Mouse (Mus musculus): ENCODE measurements around the gene Pgm2l1. TPM values are rescaled to one million over a fixed set of nuclear protein-coding genes. Genes with fewer than 3 reads are reported as not detected.
A peak's percentile ranks its signal among the peaks of the same experiment; 100 is the strongest.

Pgm2l1 gene
- polyA plus RNA-seq, 1 experiment from 2014 or later: 10.4 TPM

- ATAC-seq (ENCODE audit: insufficient read depth, low FRiP score, low TSS enrichment): no peak
- Histone ChIP-seq H3K9ac (ENCODE audit: low read length) (peak overlapping the region; percentile 41; the same call in 1 of the 2 replicates), H3K9me3 (ENCODE audit: control insufficient read depth, low read length) (no peaks in the 10 kb centered on the region), H3K4me1 (ENCODE audit: control insufficient read depth, insufficient read depth, low read length) (peaks cover 4% of the 10 kb centered on the region; the same call in 1 of the 2 replicates), H3K4me2 (ENCODE audit: low read depth) (no peak overlapping the region), H3K36me3 (ENCODE audit: control insufficient read depth, insufficient read depth, low read length) (no peaks in the 10 kb centered on the region), H3K27ac (ENCODE audit: low read depth, low read length) (0 out of 2 replicates have a peak overlapping the region, but pooled peaks have one; percentile 46), H3K4me3 (ENCODE audit: low read depth, low read length) (no peak overlapping the region), H3K27me3 (ENCODE audit: control insufficient read depth, insufficient read depth, low read length) (no peaks in the 10 kb centered on the region)
- no peak for DNase-seq (ENCODE audit: low spot score)
- WGBS: 62% methylated on average over 6 of the region's 6 CpGs
Measured at GRCm38 (mm10) chr7:100309679-100310078, 82.5 kb downstream of the Pgm2l1 start.

- Histone ChIP-seq H3K9me3 (ENCODE audit: control insufficient read depth, low read length) (no peaks in the 10 kb centered on the region), H3K4me3 (ENCODE audit: low read depth, low read length) (no peak overlapping the region), H3K27ac (ENCODE audit: low read depth, low read length) (no peak overlapping the region), H3K36me3 (ENCODE audit: control insufficient read depth, insufficient read depth, low read length) (no peaks in the 10 kb centered on the region), H3K27me3 (ENCODE audit: control insufficient read depth, insufficient read depth, low read length) (no peaks in the 10 kb centered on the region), H3K4me1 (ENCODE audit: control insufficient read depth, insufficient read depth, low read length) (peaks cover 4% of the 10 kb centered on the region; the same call in 1 of the 2 replicates), H3K9ac (ENCODE audit: low read length) (no peak overlapping the region), H3K4me2 (ENCODE audit: low read depth) (no peak overlapping the region)
- 77% methylated on average over 12 of the region's 12 CpGs for WGBS
- ATAC-seq (ENCODE audit: insufficient read depth, low FRiP score, low TSS enrichment) (no peak), DNase-seq (ENCODE audit: low spot score) (no peak)
Measured at GRCm38 (mm10) chr7:100310290-100310689, 83.1 kb downstream of the Pgm2l1 start.

DNA sequence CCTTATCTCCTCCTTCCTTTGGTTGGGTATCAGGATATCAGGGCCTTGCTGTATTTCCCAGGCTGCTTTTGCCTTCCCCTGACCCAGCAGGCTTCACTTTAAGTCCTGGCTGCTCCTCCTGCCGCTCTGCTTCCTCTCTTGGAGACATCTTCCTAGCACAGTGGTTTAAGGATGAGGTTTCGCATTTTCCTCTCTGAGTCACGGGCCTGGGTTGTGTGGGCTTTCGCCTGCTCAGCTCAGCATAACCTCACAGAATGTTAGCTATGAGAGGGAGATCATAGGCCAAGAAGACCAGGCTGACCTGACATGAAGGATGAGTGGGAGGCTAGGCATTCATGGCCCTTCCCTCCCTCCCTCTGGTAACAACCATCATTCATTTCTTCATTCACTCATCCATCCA, 85.5 kb downstream of the Pgm2l1 start:
- Histone ChIP-seq H3K9ac (ENCODE audit: low read length) (no peak overlapping the region), H3K27me3 (ENCODE audit: control insufficient read depth, insufficient read depth, low read length) (no peaks in the 10 kb centered on the region), H3K4me1 (ENCODE audit: control insufficient read depth, insufficient read depth, low read length) (peaks cover 4% of the 10 kb centered on the region; the same call in 1 of the 2 replicates), H3K27ac (ENCODE audit: low read depth, low read length) (no peak overlapping the region), H3K4me3 (ENCODE audit: low read depth, low read length) (no peak overlapping the region), H3K36me3 (ENCODE audit: control insufficient read depth, insufficient read depth, low read length) (no peaks in the 10 kb centered on the region), H3K4me2 (ENCODE audit: low read depth) (no peak overlapping the region), H3K9me3 (ENCODE audit: control insufficient read depth, low read length) (no peaks in the 10 kb centered on the region)
- DNase-seq (ENCODE audit: low spot score) (no peak), ATAC-seq (ENCODE audit: insufficient read depth, low FRiP score, low TSS enrichment) (no peak)
- 86% methylated on average over 4 of the region's 4 CpGs for WGBS

DNA sequence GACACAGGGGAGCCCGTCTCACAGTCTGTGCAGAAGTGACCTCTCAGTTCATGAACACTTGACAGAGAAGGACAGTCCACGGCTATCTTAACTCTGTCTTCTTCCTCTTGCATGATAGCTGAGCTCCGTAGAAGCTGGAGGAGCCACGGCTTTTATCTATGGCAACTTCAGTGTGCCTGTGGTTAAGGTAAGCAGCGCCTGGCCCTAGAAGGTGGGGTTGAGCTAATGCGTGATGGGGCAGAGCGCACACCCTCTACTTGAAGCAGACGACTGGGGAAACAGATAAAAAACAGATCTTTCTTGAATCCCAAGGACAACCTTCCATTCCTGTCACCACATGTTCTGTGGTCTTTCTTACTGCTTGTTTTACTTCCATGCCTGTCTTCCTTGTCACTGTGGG, 89.7 kb downstream of the Pgm2l1 start:
- no peak overlapping the region for H3K4me2 ChIP-seq (ENCODE audit: low read depth)
- H3K27me3 ChIP-seq (ENCODE audit: control insufficient read depth, insufficient read depth, low read length): no peaks in the 10 kb centered on the region
- no peak overlapping the region for H3K9ac ChIP-seq (ENCODE audit: low read length)
- H3K4me3 ChIP-seq (ENCODE audit: low read depth, low read length): no peak overlapping the region
- H3K9me3 ChIP-seq (ENCODE audit: control insufficient read depth, low read length): no peaks in the 10 kb centered on the region
- H3K4me1 ChIP-seq (ENCODE audit: control insufficient read depth, insufficient read depth, low read length): no peaks in the 10 kb centered on the region
- no peak overlapping the region for H3K27ac ChIP-seq (ENCODE audit: low read depth, low read length)
- 92% methylated on average over 8 of the region's 8 CpGs for WGBS
- H3K36me3 ChIP-seq (ENCODE audit: control insufficient read depth, insufficient read depth, low read length): no peaks in the 10 kb centered on the region
- DNase-seq (ENCODE audit: low spot score) (no peak), ATAC-seq (ENCODE audit: insufficient read depth, low FRiP score, low TSS enrichment) (no peak)

DNA sequence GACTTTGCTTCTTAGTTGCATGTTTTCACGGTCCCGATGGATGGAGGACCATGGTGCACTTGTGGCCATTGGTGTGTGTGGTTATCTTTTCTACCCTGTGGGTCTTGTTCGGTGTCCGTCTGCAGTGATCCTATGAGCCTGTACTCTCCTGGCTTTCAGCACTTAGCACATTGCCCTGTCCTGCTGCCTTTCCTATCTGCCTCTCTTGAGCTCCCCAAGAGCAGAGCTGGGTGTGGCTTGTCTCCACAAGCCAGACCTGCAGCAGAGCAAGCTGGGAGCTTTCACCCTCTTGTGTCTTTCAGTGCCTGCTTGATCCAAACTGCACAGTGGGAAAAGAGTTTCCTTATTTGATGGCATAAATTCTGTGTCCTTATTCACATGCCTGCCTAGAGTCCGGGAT, 90.3 kb downstream of the Pgm2l1 start:
- WGBS: 92% methylated on average over 5 of the region's 5 CpGs
- ATAC-seq (ENCODE audit: insufficient read depth, low FRiP score, low TSS enrichment): no peak

GRCm38 (mm10) chr7:100323721-100324120, 96.5 kb downstream of the Pgm2l1 start:
- peaks cover 6% of the 10 kb centered on the region for H3K36me3 ChIP-seq (ENCODE audit: control insufficient read depth, insufficient read depth, low read length)
- no peak overlapping the region for H3K9ac ChIP-seq (ENCODE audit: low read length)
- WGBS: 95% methylated on average over 3 of the region's 3 CpGs
- H3K4me2 ChIP-seq (ENCODE audit: low read depth): no peak overlapping the region
- no peaks in the 10 kb centered on the region for H3K4me1 ChIP-seq (ENCODE audit: control insufficient read depth, insufficient read depth, low read length)
- ATAC-seq (ENCODE audit: insufficient read depth, low FRiP score, low TSS enrichment): no peak
- H3K9me3 ChIP-seq (ENCODE audit: control insufficient read depth, low read length): no peaks in the 10 kb centered on the region
- no peak for DNase-seq (ENCODE audit: low spot score)
- no peak overlapping the region for H3K4me3 ChIP-seq (ENCODE audit: low read depth, low read length)
- no peaks in the 10 kb centered on the region for H3K27me3 ChIP-seq (ENCODE audit: control insufficient read depth, insufficient read depth, low read length)
- H3K27ac ChIP-seq (ENCODE audit: low read depth, low read length): no peak overlapping the region

More for the DNA sequence above, 90.3 kb downstream of the Pgm2l1 start:
- Histone ChIP-seq H3K36me3 (ENCODE audit: control insufficient read depth, insufficient read depth, low read length) (no peaks in the 10 kb centered on the region), H3K27ac (ENCODE audit: low read depth, low read length) (no peak overlapping the region), H3K4me1 (ENCODE audit: control insufficient read depth, insufficient read depth, low read length) (no peaks in the 10 kb centered on the region), H3K9ac (ENCODE audit: low read length) (no peak overlapping the region), H3K9me3 (ENCODE audit: control insufficient read depth, low read length) (no peaks in the 10 kb centered on the region), H3K4me3 (ENCODE audit: low read depth, low read length) (no peak overlapping the region), H3K4me2 (ENCODE audit: low read depth) (no peak overlapping the region), H3K27me3 (ENCODE audit: control insufficient read depth, insufficient read depth, low read length) (no peaks in the 10 kb centered on the region)
- DNase-seq (ENCODE audit: low spot score): no peak

DNA sequence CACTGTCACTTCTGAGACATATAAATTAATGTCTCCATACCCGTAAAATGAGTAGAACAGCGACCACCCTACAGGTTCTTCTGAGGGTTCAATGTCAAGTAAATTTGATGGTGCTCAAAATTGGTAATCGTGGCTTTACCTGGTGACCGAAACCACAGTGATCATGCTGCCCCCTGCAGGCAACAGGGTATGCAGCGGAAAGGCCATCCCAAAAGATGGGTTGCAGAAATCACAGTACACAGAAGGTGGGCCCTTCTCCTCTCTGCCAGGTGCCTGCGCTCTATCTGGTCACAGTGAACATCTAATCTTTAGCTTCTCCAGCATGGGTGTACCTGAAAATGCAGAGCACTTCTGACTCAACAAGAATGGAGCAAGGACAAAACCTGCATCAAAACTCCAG, 98.3 kb downstream of the Pgm2l1 start:
- no peak for ATAC-seq (ENCODE audit: insufficient read depth, low FRiP score, low TSS enrichment)
- H3K36me3 ChIP-seq (ENCODE audit: control insufficient read depth, insufficient read depth, low read length): peaks cover 9% of the 10 kb centered on the region
- 86% methylated on average over 6 of the region's 6 CpGs for WGBS
- no peak overlapping the region for H3K4me2 ChIP-seq (ENCODE audit: low read depth)
- H3K9me3 ChIP-seq (ENCODE audit: control insufficient read depth, low read length): no peaks in the 10 kb centered on the region
- no peaks in the 10 kb centered on the region for H3K27me3 ChIP-seq (ENCODE audit: control insufficient read depth, insufficient read depth, low read length)
- DNase-seq (ENCODE audit: low spot score): peak; percentile 43
- no peaks in the 10 kb centered on the region for H3K4me1 ChIP-seq (ENCODE audit: control insufficient read depth, insufficient read depth, low read length)
- no peak overlapping the region for H3K27ac ChIP-seq (ENCODE audit: low read depth, low read length)
- H3K9ac ChIP-seq (ENCODE audit: low read length): no peak overlapping the region
- no peak overlapping the region for H3K4me3 ChIP-seq (ENCODE audit: low read depth, low read length)

GRCm38 (mm10) chr7:100327514-100327913, 100.3 kb downstream of the Pgm2l1 start:
- H3K9ac ChIP-seq (ENCODE audit: low read length): no peak overlapping the region
- peaks cover 9% of the 10 kb centered on the region for H3K36me3 ChIP-seq (ENCODE audit: control insufficient read depth, insufficient read depth, low read length)
- H3K4me2 ChIP-seq (ENCODE audit: low read depth): no peak overlapping the region
- ATAC-seq (ENCODE audit: insufficient read depth, low FRiP score, low TSS enrichment) (no peak), DNase-seq (ENCODE audit: low spot score) (no peak)
- no peaks in the 10 kb centered on the region for H3K4me1 ChIP-seq (ENCODE audit: control insufficient read depth, insufficient read depth, low read length)
- WGBS: 86% methylated on average over 7 of the region's 7 CpGs
- H3K4me3 ChIP-seq (ENCODE audit: low read depth, low read length): no peak overlapping the region
- no peak overlapping the region for H3K27ac ChIP-seq (ENCODE audit: low read depth, low read length)
- H3K27me3 ChIP-seq (ENCODE audit: control insufficient read depth, insufficient read depth, low read length): no peaks in the 10 kb centered on the region
- no peaks in the 10 kb centered on the region for H3K9me3 ChIP-seq (ENCODE audit: control insufficient read depth, low read length)
